Mouse (Mus musculus) spleen, postnatal 10 days (tissue): ENCODE measurements around the gene Art4.
A peak's percentile ranks its signal among the peaks of the same experiment; 100 is the strongest.

Experiments
- DNase-seq, 2 experiments: peaks; one replicate each; pipeline ENCODE4 v3.0.0; 2021 to 2022; ENCODE audit warnings: low spot score in 2 of 2

The Art4 gene

DNA sequence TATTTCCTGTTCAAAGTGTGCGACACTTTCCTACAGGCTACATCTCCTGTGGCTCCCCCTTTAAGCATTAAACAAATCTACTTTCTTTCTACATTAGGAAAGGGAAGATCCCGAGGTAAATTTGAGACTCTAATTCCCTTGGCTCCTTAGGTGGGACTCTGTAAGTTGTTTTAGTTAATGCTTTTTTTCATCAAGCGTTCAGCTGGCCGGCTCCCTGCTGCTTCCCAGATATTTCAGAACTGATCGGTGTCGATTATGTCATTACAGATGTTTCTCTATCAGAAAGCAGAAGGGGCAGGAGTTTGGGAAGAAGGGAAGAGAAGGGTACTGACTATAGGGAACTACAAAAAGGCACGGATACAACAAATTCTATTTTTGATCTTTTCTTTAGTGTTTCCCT, 30.4 kb downstream of the Art4 start:
- no peak for DNase-seq

- DNase-seq, result no peak
Measured at GRCm38 (mm10) chr6:136824987-136825386, 32.5 kb downstream of the Art4 start.

GRCm38 (mm10) chr6:136821086-136821485, 36.4 kb downstream of the Art4 start:
- DNase-seq, result no peak

- DNase-seq, result no peak
Measured at GRCm38 (mm10) chr6:136820381-136820780, 37.2 kb downstream of the Art4 start.

DNA sequence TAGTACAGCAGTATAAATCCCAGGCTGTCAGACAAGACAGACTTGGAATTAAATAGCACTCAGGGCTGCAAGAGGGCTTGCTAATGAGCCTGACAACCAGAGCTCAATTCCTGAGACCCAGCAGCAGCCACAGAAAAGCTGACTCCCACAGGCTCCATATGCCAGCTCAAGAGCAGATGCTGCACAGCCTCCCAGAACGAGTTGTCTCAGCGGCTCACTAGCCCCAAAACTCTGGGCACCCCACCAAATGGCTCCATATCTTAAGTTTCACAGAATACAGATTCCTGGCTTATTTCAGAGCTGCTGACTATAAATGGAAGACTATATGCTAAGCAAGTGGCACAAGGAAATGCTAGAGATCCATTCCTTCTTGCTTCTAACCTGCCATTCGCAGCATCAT, 40.0 kb downstream of the Art4 start:
- DNase-seq, result no peak

GRCm38 (mm10) chr6:136816826-136817225, 40.7 kb downstream of the Art4 start:
- no peak for DNase-seq

DNA sequence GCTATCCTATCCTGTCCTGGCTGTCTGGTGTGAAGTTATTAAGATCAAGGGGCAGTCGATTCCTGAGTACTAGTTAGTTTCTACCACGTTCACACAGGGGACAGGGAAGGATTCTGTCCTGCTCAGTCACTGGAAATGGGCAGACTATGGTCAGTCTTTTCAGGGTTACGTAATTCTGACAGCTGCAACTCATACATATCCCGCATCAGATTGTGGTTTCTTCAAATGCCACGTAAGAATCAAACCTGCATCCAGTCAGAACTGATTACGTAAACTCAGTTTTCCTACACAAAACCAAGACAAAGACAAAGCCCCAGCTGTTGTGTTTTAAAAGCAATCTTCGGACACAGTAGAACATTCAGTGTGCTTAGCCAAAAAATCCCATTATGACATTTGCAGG, 42.2 kb downstream of the Art4 start:
- DNase-seq, result no peak

GRCm38 (mm10) chr6:136813117-136813516, 44.4 kb downstream of the Art4 start:
- DNase-seq, result no peak

GRCm38 (mm10) chr6:136811196-136811595, 46.3 kb downstream of the Art4 start:
- no peak for DNase-seq

GRCm38 (mm10) chr6:136809673-136810072, 47.9 kb downstream of the Art4 start:
- DNase-seq, result no peak

GRCm38 (mm10) chr6:136809077-136809476, 48.5 kb downstream of the Art4 start:
- peak in 1 of 2 experiments; percentile 69 for DNase-seq

DNA sequence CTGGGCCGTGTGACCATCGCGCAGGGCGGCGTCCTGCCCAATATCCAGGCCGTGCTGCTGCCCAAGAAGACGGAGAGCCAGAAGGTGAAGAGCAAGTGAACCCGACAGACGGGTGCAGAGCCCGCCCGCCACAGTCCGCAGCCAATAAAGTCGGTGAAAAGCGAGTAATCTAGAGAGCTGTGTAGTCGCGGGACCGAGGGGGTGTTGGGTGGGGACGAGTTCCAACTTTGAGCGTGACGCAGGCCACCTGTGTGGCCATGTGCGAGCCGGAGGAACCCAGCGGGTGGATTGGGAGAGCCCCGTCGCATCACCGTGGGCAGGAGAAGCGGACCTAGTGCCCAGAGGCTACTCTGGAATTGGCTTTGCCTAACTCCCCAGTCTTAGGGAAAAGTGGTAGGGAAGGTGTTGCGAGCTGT, 48.9 kb downstream of the Art4 start:
- peak; percentile 69 to 72 for DNase-seq

- peak; percentile 98 for DNase-seq
Measured at GRCm38 (mm10) chr6:136808014-136808417, 49.5 kb downstream of the Art4 start, which contains the start of gene H2afj. Gene H2afj (plus strand): TSS chr6:136808244.

GRCm38 (mm10) chr6:136807395-136808013, 50.0 kb downstream of the Art4 start:
- DNase-seq, result no peak

DNA sequence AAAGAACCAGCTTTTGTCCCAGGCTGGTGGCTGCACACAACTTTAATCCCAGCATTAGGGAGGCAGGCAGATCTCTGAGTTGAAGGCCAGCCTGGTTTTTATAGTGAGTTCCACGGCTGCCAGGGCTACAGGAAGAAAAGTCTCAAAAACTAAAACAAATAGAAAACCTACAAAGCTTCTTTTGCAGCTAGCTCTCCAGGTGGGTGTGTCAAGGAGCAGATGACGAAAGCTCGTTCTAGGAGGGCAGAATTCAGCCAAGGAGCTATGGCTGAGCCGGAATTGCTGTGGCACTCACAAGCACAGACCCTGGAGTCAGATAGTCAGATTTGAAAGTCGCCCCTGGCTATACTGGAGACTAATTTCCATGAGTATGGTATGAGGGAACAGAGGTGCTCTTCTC, 50.7 kb downstream of the Art4 start:
- no peak for DNase-seq

DNA sequence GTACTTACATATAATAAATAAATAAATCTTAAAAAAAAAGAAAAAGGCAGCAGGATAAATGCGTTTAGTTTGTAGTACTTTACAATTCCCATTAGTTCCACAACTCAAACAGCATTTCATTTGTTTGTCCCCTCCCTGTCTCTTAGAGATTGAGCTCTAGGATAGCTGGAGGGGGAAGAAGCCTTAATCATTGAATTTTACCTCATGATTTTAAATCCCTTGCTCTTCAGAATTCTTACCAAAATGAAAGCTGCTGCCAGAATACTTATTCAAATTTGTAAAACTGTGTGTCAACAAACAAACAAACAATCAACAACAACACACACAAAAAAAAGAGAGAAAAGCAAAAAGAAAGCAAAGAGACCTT, 52.1 kb downstream of the Art4 start:
- no peak for DNase-seq

DNA sequence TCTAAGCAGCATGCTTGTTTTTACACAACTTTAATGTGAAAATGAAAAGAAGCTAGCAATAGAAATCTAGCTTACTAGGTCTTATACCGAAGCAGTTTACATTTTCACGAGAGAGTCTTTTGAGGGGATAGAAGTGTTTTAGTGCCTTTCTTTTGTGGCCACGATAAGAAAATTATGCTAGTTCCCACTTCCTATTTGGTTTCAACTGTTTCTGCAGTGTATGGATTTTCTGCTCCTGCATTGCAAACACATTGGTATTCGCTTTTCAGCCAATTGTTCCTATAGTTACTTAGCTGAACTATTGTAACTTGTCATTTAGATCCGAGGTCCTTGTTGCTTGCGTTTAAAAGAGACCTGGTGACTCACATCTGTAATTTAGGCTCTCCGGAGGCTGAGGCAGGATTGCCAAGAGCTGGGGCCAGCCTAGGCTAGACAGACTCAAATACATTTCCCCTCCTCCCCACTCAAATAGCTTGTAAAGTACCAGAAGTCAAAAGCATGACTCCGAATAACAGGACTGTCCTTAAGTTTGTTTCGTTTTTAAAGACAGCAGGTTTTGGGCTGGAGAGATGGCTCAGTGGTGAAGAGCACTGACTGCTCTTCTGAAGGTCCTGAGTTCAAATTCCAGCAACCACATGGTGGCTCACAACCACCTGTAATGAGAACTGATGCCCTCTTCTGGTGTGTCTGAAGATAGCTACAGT, 52.7 kb downstream of the Art4 start:
- DNase-seq, result peak in 1 of 2 experiments; percentile 38

GRCm38 (mm10) chr6:136803739-136804633, 53.5 kb downstream of the Art4 start, which contains the start of gene Hist4h4:
Gene Hist4h4 (minus strand): TSS chr6:136804415.
- DNase-seq, result peak; percentile 96 to 99

GRCm38 (mm10) chr6:136803093-136803738, 54.3 kb downstream of the Art4 start:
- peak in 1 of 2 experiments; percentile 44 for DNase-seq

GRCm38 (mm10) chr6:136801274-136801673, 56.3 kb downstream of the Art4 start:
- DNase-seq, result no peak

- DNase-seq, result no peak
Measured at GRCm38 (mm10) chr6:136800710-136801109, 56.8 kb downstream of the Art4 start.
